Mouse (Mus musculus): ENCODE results near the gene Pld4. TPM values are rescaled to one million over a fixed set of nuclear protein-coding genes. Genes with fewer than 3 reads are reported as not detected.

The Pld4 gene
- polyA plus RNA-seq, 1 experiment from 2014 or later, result 3.4 TPM

GRCm38 (mm10) chr12:112739023-112739568 is 21.4 kb upstream of the Pld4 start:
- H3K36me3 ChIP-seq (replicated peaks; ENCODE audit: control insufficient read depth, insufficient read depth, low read depth, low read length), result peaks cover 4% of the 10 kb centered on the region
- H3K9ac ChIP-seq (replicated peaks; ENCODE audit: low read length), result no peak overlapping the region
- no peak overlapping the region for H3K4me3 ChIP-seq (ENCODE audit: low read depth, low read length)
- H3K4me2 ChIP-seq (ENCODE audit: low read depth, low read length), result no peak overlapping the region
- DNase-seq (ENCODE audit: low spot score) (no peak), ATAC-seq (replicated peaks; ENCODE audit: insufficient number of reproducible peaks, low FRiP score, low TSS enrichment, low read depth) (no peak)
- H3K27ac ChIP-seq (replicated peaks; ENCODE audit: low read depth, low read length), result no peak overlapping the region
- no peaks in the 10 kb centered on the region; the same call in 1 of the 2 replicates for H3K4me1 ChIP-seq (ENCODE audit: control insufficient read depth, insufficient read depth, low read length)
- WGBS, result 90% methylated on average over 24 of the region's 24 CpGs
- no peaks in the 10 kb centered on the region for H3K27me3 ChIP-seq (ENCODE audit: control insufficient read depth, insufficient read depth, low read length)
- no peaks in the 10 kb centered on the region for H3K9me3 ChIP-seq (replicated peaks; ENCODE audit: control insufficient read depth, low read length)

- Histone ChIP-seq H3K4me2 (ENCODE audit: low read depth, low read length) (no peak overlapping the region), H3K4me3 (ENCODE audit: low read depth, low read length) (no peak overlapping the region), H3K9me3 (replicated peaks; ENCODE audit: control insufficient read depth, low read length) (no peaks in the 10 kb centered on the region), H3K4me1 (ENCODE audit: control insufficient read depth, insufficient read depth, low read length) (peaks cover 4% of the 10 kb centered on the region; the same call in 1 of the 2 replicates), H3K27ac (replicated peaks; ENCODE audit: low read depth, low read length) (no peak overlapping the region), H3K9ac (replicated peaks; ENCODE audit: low read length) (no peak overlapping the region), H3K27me3 (ENCODE audit: control insufficient read depth, insufficient read depth, low read length) (no peaks in the 10 kb centered on the region), H3K36me3 (replicated peaks; ENCODE audit: control insufficient read depth, insufficient read depth, low read depth, low read length) (peaks cover 2% of the 10 kb centered on the region)
- WGBS, result 64% methylated on average over 6 of the region's 6 CpGs
- DNase-seq (ENCODE audit: low spot score), result no peak
- no peak for ATAC-seq (replicated peaks; ENCODE audit: insufficient number of reproducible peaks, low FRiP score, low TSS enrichment, low read depth)
Measured at GRCm38 (mm10) chr12:112742768-112743167, 17.7 kb upstream of the Pld4 start.

GRCm38 (mm10) chr12:112743168-112743975 is 17.1 kb upstream of the Pld4 start:
- Histone ChIP-seq H3K4me1 (ENCODE audit: control insufficient read depth, insufficient read depth, low read length) (peaks cover 4% of the 10 kb centered on the region; the same call in 1 of the 2 replicates), H3K4me3 (ENCODE audit: low read depth, low read length) (no peak overlapping the region), H3K4me2 (ENCODE audit: low read depth, low read length) (no peak overlapping the region), H3K9me3 (replicated peaks; ENCODE audit: control insufficient read depth, low read length) (no peaks in the 10 kb centered on the region), H3K9ac (replicated peaks; ENCODE audit: low read length) (peak overlapping the region; percentile 32; the same call in 1 of the 2 replicates), H3K36me3 (replicated peaks; ENCODE audit: control insufficient read depth, insufficient read depth, low read depth, low read length) (peaks cover 2% of the 10 kb centered on the region), H3K27ac (replicated peaks; ENCODE audit: low read depth, low read length) (no peak overlapping the region), H3K27me3 (ENCODE audit: control insufficient read depth, insufficient read depth, low read length) (no peaks in the 10 kb centered on the region)
- ATAC-seq (replicated peaks; ENCODE audit: insufficient number of reproducible peaks, low FRiP score, low TSS enrichment, low read depth) (peak; percentile 66; the same call in 1 of the 2 replicates), DNase-seq (ENCODE audit: low spot score) (peak; percentile 86)
- 59% methylated on average over 25 of the region's 25 CpGs for WGBS

- no peaks in the 10 kb centered on the region for H3K9me3 ChIP-seq (replicated peaks; ENCODE audit: control insufficient read depth, low read length)
- no peaks in the 10 kb centered on the region for H3K27me3 ChIP-seq (ENCODE audit: control insufficient read depth, insufficient read depth, low read length)
- H3K4me1 ChIP-seq (ENCODE audit: control insufficient read depth, insufficient read depth, low read length), result peaks cover 4% of the 10 kb centered on the region; the same call in 1 of the 2 replicates
- ATAC-seq (replicated peaks; ENCODE audit: insufficient number of reproducible peaks, low FRiP score, low TSS enrichment, low read depth) (no peak), DNase-seq (ENCODE audit: low spot score) (no peak)
- no peak overlapping the region for H3K27ac ChIP-seq (replicated peaks; ENCODE audit: low read depth, low read length)
- no peak overlapping the region for H3K4me2 ChIP-seq (ENCODE audit: low read depth, low read length)
- 84% methylated on average over 8 of the region's 11 CpGs for WGBS
- peak overlapping the region; percentile 32; the same call in 1 of the 2 replicates for H3K9ac ChIP-seq (replicated peaks; ENCODE audit: low read length)
- H3K36me3 ChIP-seq (replicated peaks; ENCODE audit: control insufficient read depth, insufficient read depth, low read depth, low read length), result no peaks in the 10 kb centered on the region; the same call in 1 of the 2 replicates
- no peak overlapping the region for H3K4me3 ChIP-seq (ENCODE audit: low read depth, low read length)
Measured at GRCm38 (mm10) chr12:112744211-112744610, 16.2 kb upstream of the Pld4 start.

- no peak for ATAC-seq (replicated peaks; ENCODE audit: insufficient number of reproducible peaks, low FRiP score, low TSS enrichment, low read depth)
- H3K27ac ChIP-seq (replicated peaks; ENCODE audit: low read depth, low read length), result no peak overlapping the region
Measured at GRCm38 (mm10) chr12:112744891-112745580, 15.4 kb upstream of the Pld4 start.

GRCm38 (mm10) chr12:112745716-112746115 is 14.7 kb upstream of the Pld4 start:
- peaks cover 4% of the 10 kb centered on the region; the same call in 1 of the 2 replicates for H3K4me1 ChIP-seq (ENCODE audit: control insufficient read depth, insufficient read depth, low read length)
- WGBS, result 85% methylated on average over 10 of the region's 10 CpGs
- no peak for DNase-seq (ENCODE audit: low spot score)
- no peak overlapping the region for H3K4me3 ChIP-seq (ENCODE audit: low read depth, low read length)
- ATAC-seq (replicated peaks; ENCODE audit: insufficient number of reproducible peaks, low FRiP score, low TSS enrichment, low read depth), result no peak; the same call in 1 of the 2 replicates
- no peak overlapping the region for H3K9ac ChIP-seq (replicated peaks; ENCODE audit: low read length)
- H3K4me2 ChIP-seq (ENCODE audit: low read depth, low read length), result no peak overlapping the region
- no peaks in the 10 kb centered on the region for H3K9me3 ChIP-seq (replicated peaks; ENCODE audit: control insufficient read depth, low read length)
- H3K27me3 ChIP-seq (ENCODE audit: control insufficient read depth, insufficient read depth, low read length), result no peaks in the 10 kb centered on the region
- H3K27ac ChIP-seq (replicated peaks; ENCODE audit: low read depth, low read length), result no peak overlapping the region
- no peaks in the 10 kb centered on the region for H3K36me3 ChIP-seq (replicated peaks; ENCODE audit: control insufficient read depth, insufficient read depth, low read depth, low read length)

More at GRCm38 (mm10) chr12:112744891-112745580, 15.4 kb upstream of the Pld4 start:
- Histone ChIP-seq H3K4me1 (ENCODE audit: control insufficient read depth, insufficient read depth, low read length) (peaks cover 4% of the 10 kb centered on the region; the same call in 1 of the 2 replicates), H3K4me3 (ENCODE audit: low read depth, low read length) (no peak overlapping the region), H3K36me3 (replicated peaks; ENCODE audit: control insufficient read depth, insufficient read depth, low read depth, low read length) (no peaks in the 10 kb centered on the region), H3K27me3 (ENCODE audit: control insufficient read depth, insufficient read depth, low read length) (no peaks in the 10 kb centered on the region), H3K9me3 (replicated peaks; ENCODE audit: control insufficient read depth, low read length) (no peaks in the 10 kb centered on the region), H3K4me2 (ENCODE audit: low read depth, low read length) (no peak overlapping the region), H3K9ac (replicated peaks; ENCODE audit: low read length) (no peak overlapping the region; the same call in 1 of the 2 replicates)
- no peak for DNase-seq (ENCODE audit: low spot score)
- WGBS, result 86% methylated on average over 10 of the region's 10 CpGs

- no peak overlapping the region for H3K9ac ChIP-seq (replicated peaks; ENCODE audit: low read length)
- no peak overlapping the region for H3K4me3 ChIP-seq (ENCODE audit: low read depth, low read length)
- no peak overlapping the region for H3K27ac ChIP-seq (replicated peaks; ENCODE audit: low read depth, low read length)
- peaks cover 4% of the 10 kb centered on the region; the same call in 1 of the 2 replicates for H3K4me1 ChIP-seq (ENCODE audit: control insufficient read depth, insufficient read depth, low read length)
- DNase-seq (ENCODE audit: low spot score) (no peak), ATAC-seq (replicated peaks; ENCODE audit: insufficient number of reproducible peaks, low FRiP score, low TSS enrichment, low read depth) (no peak)
- no peaks in the 10 kb centered on the region for H3K36me3 ChIP-seq (replicated peaks; ENCODE audit: control insufficient read depth, insufficient read depth, low read depth, low read length)
- H3K4me2 ChIP-seq (ENCODE audit: low read depth, low read length), result no peak overlapping the region
- no peaks in the 10 kb centered on the region for H3K27me3 ChIP-seq (ENCODE audit: control insufficient read depth, insufficient read depth, low read length)
- WGBS, result 78% methylated on average over 4 of the region's 4 CpGs
- no peaks in the 10 kb centered on the region for H3K9me3 ChIP-seq (replicated peaks; ENCODE audit: control insufficient read depth, low read length)
Measured at GRCm38 (mm10) chr12:112746461-112746807, 14.0 kb upstream of the Pld4 start.

Data from embryonic facial prominence, embryonic 11.5 days (tissue).